Mouse (Mus musculus): Measurements from ENCODE around the gene Ets2.

Gene Ets2

DNA sequence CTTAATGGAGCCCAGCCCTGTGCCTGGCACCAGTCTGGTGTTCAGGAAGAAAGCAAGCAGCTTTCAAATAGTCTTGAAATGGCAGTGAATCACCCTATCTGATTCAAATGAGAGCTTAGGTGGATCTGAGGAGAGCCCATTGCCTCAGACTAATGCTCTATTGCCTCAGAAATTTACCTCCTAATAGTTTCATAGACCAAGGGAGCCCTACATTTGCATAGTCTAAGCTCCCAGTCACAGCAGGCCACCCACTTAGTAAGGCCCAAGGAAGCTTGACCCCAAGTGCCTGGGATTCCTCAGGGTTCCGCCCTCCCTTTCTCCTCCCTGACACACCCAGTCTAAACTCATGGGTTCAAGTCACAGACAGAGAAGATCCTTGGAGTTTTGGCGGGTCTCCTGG, 65.4 kb downstream of the Ets2 start:
- DNase-seq (ENCODE audit: low spot score in 2 of 2) = no peak

DNA sequence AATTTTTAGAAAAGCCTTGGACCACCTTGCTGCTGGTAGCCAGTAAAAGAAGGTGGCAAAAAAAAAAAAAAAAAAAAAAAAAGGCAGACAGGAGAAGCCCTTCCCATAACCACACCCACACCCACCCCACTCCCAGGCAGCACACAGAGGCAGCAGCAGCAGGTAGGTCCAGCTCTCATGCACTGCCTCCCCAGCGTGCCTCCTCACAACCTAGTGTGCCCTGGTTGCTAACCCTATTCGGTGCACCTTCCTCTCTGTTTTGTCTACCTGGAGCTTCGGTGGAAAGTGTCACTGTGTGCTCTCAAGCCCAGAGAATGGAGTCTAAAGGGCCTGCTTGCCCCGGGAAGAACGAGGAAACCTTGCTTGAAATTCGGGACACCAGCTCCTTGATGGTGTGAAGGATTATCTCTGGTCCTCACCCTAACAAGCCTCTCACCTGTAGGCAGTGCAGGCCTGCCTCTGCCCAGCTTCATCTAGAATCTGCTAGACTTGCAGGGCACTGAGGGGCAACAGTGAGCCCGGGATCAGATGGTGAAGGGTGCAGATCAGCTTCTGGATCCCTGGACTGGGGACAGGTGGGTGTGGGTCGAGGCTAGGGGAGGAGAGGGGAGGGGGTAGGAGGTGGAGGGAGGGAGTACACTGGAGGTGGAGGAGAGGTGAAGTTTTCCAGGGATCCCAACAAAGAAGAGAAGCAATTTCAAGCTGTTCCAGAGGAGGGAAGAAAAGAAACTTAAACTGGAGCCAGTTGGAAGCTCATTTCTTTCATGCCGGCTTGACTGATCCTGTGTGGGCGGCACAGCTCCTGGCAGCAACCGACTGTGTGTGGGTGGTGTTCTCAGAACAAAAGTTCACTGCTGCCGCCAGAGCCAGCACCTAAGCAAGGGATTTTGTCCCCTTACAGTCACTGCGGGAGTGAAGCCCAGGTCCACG, 67.5 kb downstream of the Ets2 start:
- peak; percentile 62 to 78 for DNase-seq (ENCODE audit: low spot score in 2 of 2)

DNA sequence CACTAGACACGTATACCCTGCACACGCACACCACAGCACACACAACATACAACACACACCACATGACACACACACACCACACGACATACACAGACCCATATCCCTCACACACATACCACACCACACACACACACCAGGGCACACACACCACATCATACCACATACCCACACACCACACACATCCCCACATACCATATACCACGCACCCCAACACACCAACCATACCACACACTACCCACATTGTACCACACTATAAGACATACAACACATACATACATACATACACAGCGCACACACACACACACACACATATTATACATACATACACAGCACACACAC, 68.1 kb downstream of the Ets2 start:
- DNase-seq (ENCODE audit: low spot score in 2 of 2) = no peak

DNA sequence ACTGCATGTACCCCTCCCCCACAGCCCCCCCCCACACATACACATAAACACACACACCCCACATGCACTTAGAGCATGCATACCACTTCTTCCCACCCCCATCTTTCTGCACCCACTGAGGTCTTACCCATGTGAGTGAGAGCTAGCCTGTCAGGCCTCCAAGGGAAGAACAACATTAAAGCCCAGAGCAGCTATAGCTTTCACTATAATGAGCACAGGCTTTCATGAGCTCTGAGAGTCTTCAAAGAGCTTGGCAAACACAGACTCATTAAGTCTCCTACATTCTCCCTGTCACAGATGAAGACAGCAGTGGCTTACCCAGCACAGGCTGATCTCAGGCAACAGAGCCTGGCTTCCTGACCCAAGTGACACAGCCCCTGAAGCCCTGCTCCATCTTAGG, 68.5 kb downstream of the Ets2 start:
- no peak for DNase-seq (ENCODE audit: low spot score in 2 of 2)
